Mouse (Mus musculus) intestine, embryonic 16.5 days (tissue): ENCODE measurements at regions not wholly inside any gene's neighbourhood (a gene's known extent, or its start where the extent isn't known, plus 50 kb on each side); places are given as distances from the start of the nearest gene placed in this dataset.

Experiments
- ATAC-seq: fragments of 200-750 bp; cut with Nextera tagmentation; 2 replicates; pipeline ENCODE4 v1.8.0; 2017; ENCODE audit warnings: moderate TSS enrichment, moderate library complexity
- H3K27ac ChIP-seq: fragments of 300-500 bp; sonication (generic); 2 replicates; pipeline ENCODE4 v1.5.1; 2014; ENCODE audit warnings: mild to moderate bottlenecking, low read length
- H3K27me3 ChIP-seq: fragments of 300-500 bp; sonication (generic); replicated peaks from 2 replicates; pipeline ENCODE4 v1.6.1; 2014; ENCODE audit warnings: low read length, control low read depth, mixed read lengths; ENCODE audit not compliant: control insufficient read depth, insufficient read depth
- H3K36me3 ChIP-seq: fragments of 300-500 bp; sonication (generic); 2 replicates; pipeline ENCODE4 v1.6.1; 2014; ENCODE audit warnings: low read length, control low read depth; ENCODE audit not compliant: control insufficient read depth, insufficient read depth
- H3K4me1 ChIP-seq: fragments of 300-500 bp; sonication (generic); 2 replicates; pipeline ENCODE4 v1.6.1; 2014; ENCODE audit warnings: low read length, control low read depth, mixed read lengths; ENCODE audit not compliant: control insufficient read depth, insufficient read depth
- H3K4me2 ChIP-seq: fragments of 300-500 bp; sonication (generic); 2 replicates; pipeline ENCODE4 v1.6.1; 2014; ENCODE audit warnings: low read depth, low read length, control low read depth
- H3K4me3 ChIP-seq: fragments of 300-500 bp; sonication (generic); 2 replicates; pipeline ENCODE4 v1.5.1; 2014; ENCODE audit warnings: mild to moderate bottlenecking, low read length
- H3K9ac ChIP-seq: fragments of 300-500 bp; sonication (generic); 2 replicates; pipeline ENCODE4 v1.6.1; 2014; ENCODE audit warnings: low read depth, low read length
- H3K9me3 ChIP-seq: fragments of 300-500 bp; sonication (generic); 2 replicates; pipeline ENCODE4 v1.6.1; 2016; ENCODE audit warnings: low read length, control low read depth; ENCODE audit not compliant: control insufficient read depth
- WGBS: fragments of 180-500 bp; shearing (Covaris S2); extraction: QIAGEN DNeasy Blood & Tissue Kit; methylation state at CpG from one replicate; pipeline ENCODE4 v1.1.7; 2014; 5-methylcytosine and 5-hydroxymethylcytosine counted together

DNA sequence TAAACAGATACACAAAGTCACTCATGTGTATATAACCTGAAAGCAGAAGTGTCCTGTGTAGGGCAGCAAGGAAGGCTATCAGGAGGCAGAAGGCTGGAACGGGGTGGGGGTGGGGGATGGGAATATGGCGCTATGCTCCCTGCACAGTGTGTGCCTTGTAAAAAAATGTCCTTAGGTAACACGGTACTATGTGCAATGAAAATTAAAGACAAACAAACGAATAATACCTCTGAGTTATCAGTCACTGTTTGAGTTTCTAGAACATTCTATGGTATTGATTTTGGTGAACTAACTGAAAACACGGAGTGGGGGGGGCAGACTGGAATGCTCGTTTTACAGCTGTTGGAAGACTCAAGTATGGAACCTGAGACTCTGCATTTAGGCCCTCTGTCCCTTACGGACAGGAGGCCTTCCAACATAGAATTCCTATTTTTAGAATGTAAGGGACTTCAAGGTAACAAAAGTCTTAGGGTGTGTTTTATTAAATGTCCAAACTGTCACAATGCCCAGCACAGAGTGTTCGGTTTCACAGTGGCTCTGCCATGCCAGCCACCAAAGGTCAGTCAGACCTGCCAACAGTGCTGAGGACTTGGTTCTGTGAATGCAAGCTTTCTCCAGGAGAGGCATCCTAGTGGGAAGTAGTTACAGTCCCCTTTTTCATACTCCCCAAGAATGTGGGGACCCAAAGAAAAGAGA is 240.6 kb downstream of the Ano6 start:
- Histone ChIP-seq H3K4me2 (no peak overlapping the region), H3K36me3 (no peaks in the 10 kb centered on the region), H3K4me1 (peaks cover 4% of the 10 kb centered on the region), H3K27me3 (no peaks in the 10 kb centered on the region), H3K27ac (no peak overlapping the region), H3K9me3 (no peaks in the 10 kb centered on the region), H3K4me3 (no peak overlapping the region), H3K9ac (no peak overlapping the region)
- WGBS = 68% methylated on average over 8 of the region's 8 CpGs
- ATAC-seq = no peak

DNA sequence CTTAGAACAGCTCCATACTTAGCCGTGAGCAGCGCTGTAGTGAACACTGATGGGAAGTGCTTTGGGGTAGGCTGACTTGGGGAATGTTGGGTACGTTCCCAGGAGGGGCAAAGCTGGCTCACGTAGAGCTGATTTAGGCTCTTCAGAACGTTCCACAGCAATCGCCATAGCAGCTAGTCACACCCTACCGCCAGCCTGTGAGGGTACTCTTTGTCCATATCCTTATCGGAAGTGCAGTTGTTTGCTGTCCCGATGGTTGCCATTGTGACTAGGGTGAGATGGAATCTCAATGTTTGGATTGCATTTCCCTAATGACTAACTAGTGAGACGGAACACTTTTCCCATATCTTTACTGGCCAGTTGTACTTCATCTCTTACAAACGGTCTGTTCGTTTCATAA is 244.6 kb downstream of the Ano6 start:
- Histone ChIP-seq H3K4me1 (peaks cover 4% of the 10 kb centered on the region), H3K9me3 (no peaks in the 10 kb centered on the region), H3K36me3 (no peaks in the 10 kb centered on the region), H3K4me2 (peak overlapping the region; percentile 34; the same call in 1 of the 2 replicates), H3K4me3 (no peak overlapping the region), H3K9ac (no peak overlapping the region), H3K27ac (no peak overlapping the region), H3K27me3 (no peaks in the 10 kb centered on the region)
- WGBS = 41% methylated on average over 12 of the region's 12 CpGs
- ATAC-seq = no peak

DNA sequence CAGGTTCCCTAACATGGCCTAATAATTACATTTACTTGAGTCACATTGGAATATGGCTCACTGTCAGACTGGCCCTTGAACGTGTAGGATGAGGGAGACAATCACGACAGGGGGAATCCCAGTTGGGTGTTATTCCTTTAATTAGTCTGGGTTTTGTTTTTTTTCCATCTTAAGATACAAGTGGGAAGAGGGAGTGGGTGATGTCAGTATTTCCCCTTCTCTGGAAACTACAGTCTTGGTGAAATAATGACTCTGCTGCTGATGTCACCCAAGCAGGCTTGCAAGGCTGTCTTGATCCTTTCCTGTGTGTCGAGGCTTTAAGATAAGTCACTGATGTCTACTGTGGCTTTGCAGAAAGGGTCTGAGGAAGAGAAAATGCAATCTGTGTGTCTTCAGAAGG is 241.8 kb upstream of the Arid2 start:
- Histone ChIP-seq H3K4me3 (no peak overlapping the region), H3K9ac (no peak overlapping the region), H3K4me1 (no peaks in the 10 kb centered on the region), H3K27ac (no peak overlapping the region), H3K4me2 (no peak overlapping the region), H3K36me3 (no peaks in the 10 kb centered on the region), H3K9me3 (no peaks in the 10 kb centered on the region), H3K27me3 (no peaks in the 10 kb centered on the region)
- 73% methylated on average over 3 of the region's 3 CpGs for WGBS
- ATAC-seq = no peak

DNA sequence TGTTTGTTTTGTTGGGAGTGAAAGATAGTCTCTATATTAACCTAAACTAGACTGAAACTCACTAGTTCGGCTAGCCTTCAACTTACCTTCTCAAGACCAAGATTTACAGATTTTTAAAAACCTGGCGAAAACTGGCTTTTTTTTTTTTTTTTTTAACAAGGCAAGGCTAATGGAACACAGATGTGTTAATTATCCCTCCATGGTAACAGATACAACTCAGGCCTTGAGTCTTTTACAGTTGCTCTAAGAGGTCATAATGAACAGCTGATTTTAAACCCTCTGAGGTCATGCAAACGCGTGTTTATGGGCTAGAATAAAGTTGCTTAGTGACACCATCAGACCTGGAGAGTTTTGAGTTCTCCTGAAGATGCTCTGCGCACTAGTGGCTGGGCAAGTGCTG is 240.7 kb upstream of the Arid2 start:
- no peak overlapping the region for H3K27ac ChIP-seq

DNA sequence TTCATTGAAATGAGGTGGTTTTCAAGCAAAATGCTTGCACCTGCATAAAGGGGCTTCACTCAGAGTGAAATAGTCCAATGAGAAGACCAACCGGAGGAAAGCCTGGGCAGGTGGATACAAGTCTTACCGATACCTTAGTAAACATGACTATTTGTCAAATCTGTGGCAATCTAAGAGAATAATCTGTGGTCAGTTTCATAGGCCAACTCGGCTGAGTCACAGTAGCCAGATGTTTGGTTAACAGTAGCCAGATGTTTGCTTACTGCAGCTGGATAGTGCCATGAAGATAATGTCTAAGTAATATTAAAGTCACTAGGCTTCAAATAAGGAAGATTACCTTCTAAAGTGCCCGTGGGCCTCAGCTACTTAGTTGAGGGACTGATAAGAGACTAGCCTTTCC is 236.9 kb upstream of the Arid2 start:
- no peaks in the 10 kb centered on the region for H3K36me3 ChIP-seq
- no peaks in the 10 kb centered on the region for H3K27me3 ChIP-seq
- no peak for ATAC-seq
- H3K4me3 ChIP-seq = no peak overlapping the region
- no peaks in the 10 kb centered on the region for H3K4me1 ChIP-seq
- H3K9ac ChIP-seq = no peak overlapping the region
- H3K9me3 ChIP-seq = no peaks in the 10 kb centered on the region
- WGBS = 70% methylated on average over 4 of the region's 4 CpGs
- no peak overlapping the region for H3K27ac ChIP-seq
- H3K4me2 ChIP-seq = no peak overlapping the region

More for the DNA sequence above, 240.7 kb upstream of the Arid2 start:
- no peak for ATAC-seq
- Histone ChIP-seq H3K27me3 (no peaks in the 10 kb centered on the region), H3K9me3 (no peaks in the 10 kb centered on the region), H3K4me1 (no peaks in the 10 kb centered on the region), H3K36me3 (no peaks in the 10 kb centered on the region), H3K4me2 (no peak overlapping the region), H3K4me3 (no peak overlapping the region), H3K9ac (no peak overlapping the region)
- WGBS = 80% methylated on average over 5 of the region's 5 CpGs

DNA sequence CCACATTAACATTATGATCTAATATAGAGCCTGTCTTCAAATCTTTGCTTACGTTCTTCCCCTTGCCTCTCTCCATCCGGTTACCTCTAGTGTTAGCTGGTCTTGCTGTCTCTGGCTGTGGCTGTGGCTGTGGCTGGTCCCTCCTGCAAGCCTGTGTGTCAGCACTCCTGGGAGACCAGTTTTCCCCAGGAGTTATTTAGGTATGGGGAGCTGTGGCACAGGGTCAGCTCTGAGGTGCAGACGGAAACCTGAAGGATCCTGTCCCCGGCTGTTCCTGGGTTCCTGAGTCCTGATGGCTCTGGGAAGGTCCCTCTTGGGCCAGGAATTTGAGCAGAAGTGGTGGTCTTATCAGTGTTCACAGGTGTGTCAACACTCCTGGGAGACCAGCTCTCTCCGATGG is 234.7 kb upstream of the Arid2 start:
- no peak overlapping the region for H3K9ac ChIP-seq
- H3K4me2 ChIP-seq = no peak overlapping the region
- no peaks in the 10 kb centered on the region for H3K27me3 ChIP-seq
- H3K27ac ChIP-seq = no peak overlapping the region
- no peak for ATAC-seq
- no peaks in the 10 kb centered on the region for H3K36me3 ChIP-seq
- 73% methylated on average over 5 of the region's 5 CpGs for WGBS
- no peaks in the 10 kb centered on the region for H3K9me3 ChIP-seq
- no peak overlapping the region for H3K4me3 ChIP-seq
- H3K4me1 ChIP-seq = no peaks in the 10 kb centered on the region

DNA sequence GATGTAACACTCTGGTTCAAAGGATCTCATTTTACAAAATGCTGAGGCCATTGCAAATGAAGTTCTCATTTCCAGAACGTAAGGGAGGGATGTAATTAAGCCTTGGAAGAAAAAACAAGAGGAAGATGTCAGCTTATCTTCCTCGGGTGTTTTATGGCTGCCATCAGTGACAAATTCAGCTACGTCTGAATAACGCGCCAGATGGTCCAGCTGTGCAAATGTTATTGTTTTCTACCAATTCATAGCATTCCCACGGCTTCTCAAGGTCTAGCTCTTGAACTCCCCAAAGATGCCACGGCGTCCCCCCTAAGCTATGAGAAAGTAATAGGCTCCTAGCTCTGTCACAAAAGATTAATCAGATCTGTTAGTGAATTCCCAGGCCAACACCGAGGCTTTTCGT is 232.0 kb upstream of the Arid2 start:
- Histone ChIP-seq H3K9me3 (no peaks in the 10 kb centered on the region), H3K36me3 (no peaks in the 10 kb centered on the region), H3K4me2 (no peak overlapping the region), H3K4me1 (no peaks in the 10 kb centered on the region), H3K9ac (no peak overlapping the region), H3K4me3 (no peak overlapping the region), H3K27ac (no peak overlapping the region), H3K27me3 (no peaks in the 10 kb centered on the region)
- ATAC-seq = no peak
- WGBS = 36% methylated on average over 10 of the region's 10 CpGs

DNA sequence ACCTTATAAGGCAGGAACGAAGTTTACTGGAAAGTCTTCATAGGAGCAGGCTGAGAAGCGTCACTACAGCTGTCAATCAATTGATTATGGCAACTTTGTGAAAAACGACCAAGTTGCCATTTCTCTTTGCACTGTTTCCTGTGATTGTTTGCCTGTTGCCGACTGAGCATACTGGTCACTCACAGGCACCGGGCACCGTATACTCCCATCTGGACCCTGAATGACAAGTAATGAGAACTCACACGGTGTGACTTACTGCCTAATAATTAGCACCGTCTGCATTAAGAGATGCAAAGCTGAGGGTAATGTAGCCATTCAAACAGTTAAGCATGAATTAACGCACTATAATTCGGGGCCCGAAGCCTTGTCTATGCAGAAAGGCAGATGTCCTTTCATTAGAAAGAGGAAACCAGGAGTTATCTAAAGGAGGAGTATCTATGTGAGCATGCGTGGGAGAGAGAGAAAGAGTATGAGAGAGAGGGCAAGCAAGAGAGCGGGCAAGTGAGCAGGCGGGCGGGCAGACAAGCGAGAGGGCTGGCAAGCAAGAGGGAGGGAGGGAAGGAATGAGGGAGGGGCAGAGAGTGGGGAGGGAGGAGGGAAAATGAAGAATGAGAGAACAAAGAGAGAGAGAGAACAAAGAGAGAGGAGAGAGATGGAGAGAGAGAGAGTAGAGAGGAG is 231.4 kb upstream of the Arid2 start:
- ATAC-seq = no peak
- H3K4me2 ChIP-seq = no peak overlapping the region
- no peak overlapping the region for H3K4me3 ChIP-seq

DNA sequence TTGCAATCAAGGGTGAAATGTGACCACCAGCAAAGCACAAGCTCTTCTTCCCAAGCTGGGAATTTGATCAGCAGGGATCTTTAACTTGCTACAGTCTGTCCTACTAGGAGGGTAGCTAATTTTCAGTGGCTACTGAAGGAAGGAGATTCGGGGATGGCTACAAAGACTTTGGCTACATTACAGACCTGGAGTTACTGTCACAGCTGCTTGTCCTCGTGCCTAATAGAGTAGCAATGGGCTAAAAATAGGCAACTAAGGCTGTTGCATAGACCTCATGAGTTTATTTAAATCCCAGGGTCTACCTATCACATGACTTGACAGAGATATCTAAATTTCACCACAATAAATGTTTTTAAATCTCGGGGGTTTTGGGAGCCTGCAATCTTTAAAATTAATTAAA is 227.7 kb upstream of the Arid2 start:
- H3K27me3 ChIP-seq = no peaks in the 10 kb centered on the region
- no peaks in the 10 kb centered on the region for H3K9me3 ChIP-seq
- no peaks in the 10 kb centered on the region for H3K36me3 ChIP-seq
- no peak overlapping the region for H3K9ac ChIP-seq
- WGBS = 69% methylated on average over 3 of the region's 3 CpGs
- no peak overlapping the region for H3K4me3 ChIP-seq
- ATAC-seq = no peak
- no peak overlapping the region for H3K4me2 ChIP-seq
- no peak overlapping the region for H3K27ac ChIP-seq
- no peaks in the 10 kb centered on the region for H3K4me1 ChIP-seq

More for the DNA sequence above, 231.4 kb upstream of the Arid2 start:
- Histone ChIP-seq H3K27ac (no peak overlapping the region), H3K4me1 (no peaks in the 10 kb centered on the region), H3K36me3 (no peaks in the 10 kb centered on the region), H3K9me3 (no peaks in the 10 kb centered on the region), H3K27me3 (no peaks in the 10 kb centered on the region), H3K9ac (no peak overlapping the region)
- WGBS = 71% methylated on average over 16 of the region's 16 CpGs
